Mouse (Mus musculus) fibroblast of lung, adult 2 months (primary cell): ENCODE measurements around the gene Utp14b.

Source experiments
- DNase-seq: peaks from one replicate; pipeline ENCODE4 v3.0.0-alpha.2; 2011; ENCODE audit warnings: low read depth

The Utp14b gene

DNA sequence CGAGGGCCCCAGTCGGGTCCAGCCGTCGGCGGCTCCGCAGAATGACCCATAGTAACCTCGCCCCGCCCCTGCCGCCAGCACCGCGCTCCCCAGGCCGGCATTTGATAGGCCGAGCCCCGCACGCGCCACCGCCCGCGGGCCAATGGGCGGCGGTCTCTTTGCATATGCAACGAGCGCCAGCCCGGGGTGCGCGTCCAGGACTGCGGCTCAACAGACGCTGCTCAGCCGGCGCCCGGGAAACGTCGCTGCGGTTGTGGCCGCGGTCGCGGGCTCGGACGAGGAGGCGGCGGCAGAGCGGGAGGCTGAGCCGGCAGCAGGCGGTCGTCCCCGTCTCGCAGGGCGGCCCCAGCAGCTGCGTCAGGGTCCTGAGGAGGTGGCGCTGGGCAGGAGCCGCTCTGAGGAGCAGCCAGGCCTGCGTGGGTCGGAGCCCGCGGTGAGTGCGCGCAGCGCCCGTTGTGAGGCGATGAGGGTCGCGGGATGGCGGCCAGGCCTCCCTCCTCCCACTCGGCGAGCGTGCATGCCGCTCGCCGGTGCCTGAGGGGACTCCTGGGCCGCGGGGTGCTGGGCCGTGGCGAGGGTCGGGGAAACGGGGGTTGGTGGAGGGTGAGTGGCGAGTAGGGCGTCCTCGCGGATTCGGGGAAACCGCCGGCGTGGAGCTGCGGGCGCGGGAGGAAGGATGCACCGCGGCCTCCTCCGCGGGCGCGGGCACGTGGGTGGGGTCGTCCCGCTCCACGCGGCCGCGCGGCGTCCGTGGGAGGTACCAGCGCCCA, at the start of gene Utp14b, which contains the start of gene Acsl3:
Utp14b (plus strand) TSS at position 368 of the 770 bp plus-strand sequence.
Acsl3 (plus strand) TSS at position 155 of the 770 bp plus-strand sequence.
- peak; percentile 82 for DNase-seq

GRCm38 (mm10) chr1:78609134-78609907, 48.5 kb upstream of the Utp14b start:
- DNase-seq: no peak

GRCm38 (mm10) chr1:78611039-78611438, 46.8 kb upstream of the Utp14b start:
- no peak for DNase-seq

GRCm38 (mm10) chr1:78612959-78613358, 44.9 kb upstream of the Utp14b start:
- no peak for DNase-seq

GRCm38 (mm10) chr1:78624352-78624751, 33.5 kb upstream of the Utp14b start:
- no peak for DNase-seq

DNA sequence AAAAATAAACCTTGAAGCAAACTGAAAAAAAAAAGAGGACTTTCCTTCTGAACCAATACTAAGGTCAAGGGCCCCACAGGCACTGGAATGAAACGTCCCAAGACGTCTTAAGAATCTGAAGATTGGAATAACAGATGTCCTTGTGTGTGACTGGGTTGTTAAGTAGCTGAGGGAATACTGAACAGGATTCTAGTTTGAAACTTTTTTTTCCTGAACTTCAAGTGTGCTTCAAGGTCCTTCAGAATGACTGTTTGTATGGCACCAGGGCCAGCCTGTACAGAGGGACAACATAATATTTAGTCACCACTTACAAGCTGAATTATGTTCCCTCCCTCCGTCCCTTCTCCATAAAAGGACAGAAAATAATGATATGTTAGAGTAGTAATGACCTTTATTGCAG, 23.4 kb upstream of the Utp14b start:
- DNase-seq: no peak

- DNase-seq: no peak
Measured at GRCm38 (mm10) chr1:78640871-78641270, 17.0 kb upstream of the Utp14b start.

GRCm38 (mm10) chr1:78641791-78642190, 16.0 kb upstream of the Utp14b start:
- DNase-seq: no peak

DNA sequence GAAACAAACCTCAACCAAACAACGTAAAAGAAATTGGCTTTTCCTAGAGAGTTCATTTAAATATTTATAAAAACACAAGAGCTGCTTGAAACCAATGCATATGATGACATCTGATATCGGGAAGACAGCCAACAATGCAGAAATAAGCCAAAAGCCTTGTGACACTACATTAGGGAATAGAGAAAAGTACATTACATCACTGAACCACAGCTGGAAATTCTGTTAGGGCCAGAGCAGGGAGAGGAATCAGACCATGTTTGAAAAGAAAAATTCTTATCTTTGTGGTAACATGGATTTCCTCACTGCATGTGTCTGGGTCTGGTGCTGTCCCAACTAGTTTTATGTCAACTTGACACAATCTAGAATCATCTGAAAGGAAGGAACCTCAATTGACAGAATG, 15.6 kb upstream of the Utp14b start:
- DNase-seq: no peak

DNA sequence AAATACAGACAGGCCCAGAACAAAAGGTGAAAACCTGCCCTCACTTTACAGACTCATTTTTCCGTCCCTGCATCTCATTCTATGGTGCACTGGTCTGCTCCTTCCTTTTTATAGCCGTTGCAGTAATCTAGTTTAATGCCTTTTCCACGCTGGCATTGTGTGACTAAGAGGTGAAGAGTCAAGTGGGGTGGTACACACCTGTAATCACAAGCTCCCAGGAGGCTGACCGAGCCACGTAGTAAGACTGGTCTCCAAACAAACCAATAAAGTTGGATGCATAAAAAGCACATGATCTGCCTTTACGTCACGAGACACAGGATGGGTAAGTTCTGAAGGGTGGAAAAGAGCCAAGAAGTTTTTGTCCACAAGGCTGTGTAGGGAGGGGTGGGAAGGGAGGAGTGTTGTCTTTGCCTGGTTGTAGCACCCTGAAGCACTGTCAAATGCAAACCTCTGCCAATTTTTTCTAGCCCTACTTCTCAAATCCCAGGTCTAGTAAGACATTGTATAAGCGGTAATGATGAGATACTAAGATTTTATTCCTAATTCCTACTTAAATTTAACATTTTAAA, 10.4 kb upstream of the Utp14b start:
- no peak for DNase-seq

DNA sequence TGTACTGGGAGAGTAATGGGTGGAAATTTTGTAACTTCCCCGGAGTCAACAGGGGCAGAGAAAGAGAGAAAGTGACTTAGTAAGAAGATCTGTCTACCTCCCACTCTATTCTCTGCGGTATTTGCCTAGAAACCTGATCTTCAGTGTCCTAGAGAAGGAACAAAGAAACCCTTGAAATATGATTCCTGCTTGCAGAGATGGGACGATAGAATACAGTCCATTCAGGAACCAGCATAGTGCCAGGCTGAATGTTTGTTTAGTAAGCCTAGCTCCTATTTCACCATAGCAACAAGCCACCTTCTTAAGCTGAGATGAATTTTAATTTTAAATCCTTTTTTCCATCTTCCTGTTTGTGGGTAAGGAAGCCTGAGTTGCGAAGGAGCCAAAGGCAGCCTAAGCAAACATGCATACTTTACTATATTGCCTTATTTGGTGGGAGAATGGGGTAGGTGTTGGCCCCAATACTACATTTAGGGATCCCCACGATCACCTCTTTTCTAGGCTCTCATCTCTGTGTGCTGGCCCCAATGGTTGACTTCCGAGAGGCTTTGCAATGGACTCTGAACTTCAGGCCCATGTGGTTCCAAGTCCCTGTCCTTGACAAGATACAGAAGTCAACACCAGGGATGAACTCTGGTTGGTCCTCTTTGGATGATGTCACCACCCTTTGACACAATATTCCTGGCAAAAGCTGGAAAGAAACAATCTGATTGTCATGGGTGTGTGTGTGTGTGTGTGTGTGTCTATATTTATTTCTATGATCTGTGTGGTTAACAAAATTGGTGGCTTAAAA, 8.4 kb upstream of the Utp14b start:
- DNase-seq: peak; percentile 54

- DNase-seq: peak; percentile 43
Measured at GRCm38 (mm10) chr1:78656472-78656871, 1.4 kb upstream of the Utp14b start.

DNA sequence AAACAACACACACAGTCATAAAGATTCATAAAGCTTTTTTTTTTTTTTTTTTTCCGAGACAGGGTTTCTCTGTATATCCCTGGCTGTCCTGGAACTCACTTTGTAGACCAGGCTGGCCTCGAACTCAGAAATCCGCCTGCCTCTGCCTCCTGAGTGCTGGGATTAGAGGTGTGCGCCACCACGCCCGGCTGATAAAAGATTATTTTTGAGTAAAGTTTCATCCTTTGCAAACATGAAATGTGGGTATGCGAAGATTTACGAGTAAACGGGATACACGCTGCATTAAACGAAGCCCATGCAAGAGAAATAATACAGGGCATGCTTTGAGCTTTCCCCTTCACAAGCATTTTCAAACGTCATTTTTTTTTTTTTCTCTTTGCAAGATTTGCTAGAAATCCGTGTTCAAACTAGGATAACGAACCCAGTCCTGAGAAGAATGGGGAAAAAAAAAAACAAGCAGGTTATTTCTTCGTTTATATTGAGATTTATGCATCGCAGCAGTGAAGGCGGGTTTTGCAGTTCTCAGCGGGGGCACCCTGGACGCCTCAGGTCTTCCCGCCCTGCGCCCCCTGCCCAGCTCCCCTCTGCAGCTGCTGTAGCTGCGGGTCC, 713 bp upstream of the Utp14b start:
- no peak for DNase-seq

DNA sequence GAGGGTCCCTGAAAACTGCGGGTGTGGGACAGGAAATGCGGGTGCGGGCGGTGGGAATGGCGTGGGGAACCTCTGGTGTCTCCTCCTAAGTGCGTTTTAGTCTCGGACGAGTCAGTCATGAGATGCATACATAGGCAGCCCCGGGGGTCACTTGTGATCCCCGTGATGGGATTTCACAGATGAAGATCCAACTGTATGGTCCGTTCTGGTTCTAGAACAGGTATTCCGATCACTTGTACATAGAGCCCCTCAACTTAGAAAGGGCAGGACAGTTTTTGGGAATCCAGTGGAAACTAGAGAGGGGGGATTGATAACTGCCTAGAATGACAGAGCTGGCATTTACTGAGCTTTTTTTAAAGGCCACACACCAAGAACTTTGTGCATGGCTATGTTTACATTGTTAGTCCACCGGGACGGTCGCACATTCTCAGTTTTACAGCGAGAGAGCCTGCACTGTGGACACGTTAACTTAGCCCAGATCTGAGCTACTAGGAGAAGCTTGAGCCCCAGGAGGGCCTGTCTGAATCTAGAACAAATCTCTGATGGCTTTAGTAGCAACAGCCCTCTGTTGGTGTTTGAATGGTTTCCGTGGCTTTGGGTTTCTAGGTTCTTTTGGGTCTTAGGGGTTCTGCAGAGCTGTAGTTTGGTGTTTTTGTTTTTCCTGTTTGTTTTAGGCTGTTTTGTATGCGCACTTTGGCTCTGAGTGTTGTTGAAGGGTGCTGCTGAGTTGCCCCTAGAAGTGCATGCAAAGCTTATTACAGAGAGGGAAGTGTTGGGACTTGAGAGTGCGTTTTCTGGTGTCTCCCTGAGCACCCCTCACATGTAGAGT, 817 bp downstream of the Utp14b start:
- DNase-seq: no peak

DNA sequence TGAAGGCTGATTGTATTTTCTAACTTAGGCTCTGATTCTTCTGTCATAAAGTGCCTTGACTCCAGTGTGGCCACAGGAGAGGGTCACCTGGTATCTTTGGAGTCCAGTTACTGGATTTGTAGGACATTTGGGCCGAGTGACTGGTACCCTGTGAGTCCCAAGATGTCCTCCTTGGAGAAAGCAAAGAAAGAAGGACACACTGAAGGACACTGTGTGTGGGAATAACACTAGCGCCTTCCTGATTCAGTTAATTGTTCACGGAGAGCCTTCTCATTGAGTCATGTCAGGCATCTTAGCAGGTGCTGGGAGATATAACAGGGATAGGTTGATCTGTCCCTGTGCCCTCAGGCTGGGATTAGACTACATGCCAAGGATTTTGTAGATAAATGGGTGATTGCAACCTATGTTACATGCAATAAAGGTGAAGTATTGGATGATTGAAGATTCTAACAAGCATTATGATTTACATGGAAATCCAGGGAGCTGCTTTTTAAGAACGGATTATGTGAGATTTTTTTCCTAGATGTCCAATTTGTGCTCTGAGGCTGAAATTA, 1.5 kb downstream of the Utp14b start:
- DNase-seq: no peak

DNA sequence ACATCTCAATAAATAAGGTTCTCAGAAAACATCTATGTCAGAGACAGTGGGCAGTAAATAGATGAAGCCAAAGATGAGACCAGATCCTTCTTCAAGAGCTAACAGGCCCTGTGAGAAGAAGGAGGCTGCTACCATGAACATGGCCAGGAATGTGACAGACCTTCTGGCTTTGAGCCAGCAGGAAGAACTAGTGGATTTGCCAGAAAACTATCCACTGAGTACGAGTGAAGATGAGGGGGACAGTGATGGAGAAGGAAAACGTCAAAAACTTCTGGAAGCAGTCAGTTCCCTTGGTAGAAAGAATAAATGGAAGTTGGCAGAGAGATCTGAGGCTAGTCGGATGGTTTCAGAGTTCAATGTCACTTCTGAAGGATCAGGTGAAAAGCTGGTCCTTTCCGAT, 6.5 kb downstream of the Utp14b start:
- no peak for DNase-seq

GRCm38 (mm10) chr1:78665954-78666499, 8.2 kb downstream of the Utp14b start:
- DNase-seq: no peak

GRCm38 (mm10) chr1:78666585-78666984, 8.7 kb downstream of the Utp14b start:
- no peak for DNase-seq

DNA sequence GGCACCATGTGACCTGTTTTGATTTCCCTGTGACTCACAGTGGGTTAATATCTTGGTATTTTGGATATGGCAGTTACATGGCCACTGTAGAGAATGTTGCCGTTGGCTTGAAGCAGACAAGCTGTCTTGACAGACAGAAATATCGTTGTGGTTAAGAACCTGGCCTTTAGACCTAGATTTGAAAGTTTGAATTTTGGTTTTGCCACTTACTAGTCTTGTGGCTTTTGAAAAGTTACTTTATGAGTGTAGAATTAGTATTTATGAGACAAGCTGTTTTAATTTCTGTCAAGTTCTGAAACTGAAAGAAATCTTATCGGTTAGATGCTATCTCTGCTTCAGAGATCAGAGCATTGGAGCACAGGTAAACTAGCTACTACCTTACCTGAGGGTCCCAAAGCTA, 24.5 kb downstream of the Utp14b start:
- no peak for DNase-seq

DNA sequence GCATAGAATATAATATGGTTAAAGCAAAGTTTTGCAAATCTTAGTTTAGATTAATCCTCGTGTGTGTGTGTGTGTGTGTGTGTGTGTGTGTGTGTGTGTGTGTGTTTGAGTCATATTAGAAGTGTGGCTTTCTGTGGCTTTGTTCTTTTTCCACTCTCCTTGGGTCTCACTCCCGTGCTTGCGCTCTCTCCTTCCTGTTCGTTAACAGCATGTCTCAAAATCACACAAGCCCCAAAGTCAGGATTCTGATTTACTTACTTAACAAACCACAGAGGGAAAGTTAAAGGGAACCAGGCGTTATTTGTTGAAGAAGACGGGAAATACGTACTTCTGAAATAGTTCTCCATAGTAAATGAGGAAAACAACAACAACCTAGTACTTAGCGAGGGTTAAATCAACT, 26.3 kb downstream of the Utp14b start:
- no peak for DNase-seq
